Mouse (Mus musculus) embryonic fibroblast, embryonic 13.5 days (primary cell): Measurements from ENCODE around the gene Jpt2.

Experiments
- CTCF ChIP-seq: IDR thresholded peaks from 2 replicates; pipeline ENCODE4 v1.5.1; 2011; ENCODE audit warnings: mild to moderate bottlenecking, control low read depth, low read length, moderate library complexity, borderline replicate concordance; ENCODE audit not compliant: insufficient read depth
- POLR2A ChIP-seq: IDR thresholded peaks from 2 replicates; pipeline ENCODE4 v1.6.1; 2011; ENCODE audit warnings: low read depth, mild to moderate bottlenecking, control low read depth, low read length, moderate library complexity

- TF ChIP-seq POLR2A (no peak), CTCF (no peak)
Observed at GRCm38 (mm10) chr17:24959371-24959770, 1.1 kb downstream of the Jpt2 start.
